Mouse (Mus musculus) hindbrain, embryonic 12.5 days (tissue): ENCODE measurements around the gene Ccdc146. TPM values are rescaled to one million over a fixed set of nuclear protein-coding genes. Genes with fewer than 3 reads are reported as not detected.
"Not testable (repeated sequence)": the region's sequence is repeated elsewhere in the genome, so short reads cannot be mapped to it uniquely, and the experiment has no call there.

ENCODE experiments used
- ATAC-seq: fragments of 200-750 bp; cut with Nextera tagmentation; 2 replicates; pipeline ENCODE4 v1.8.0; 2017; ENCODE audit warnings: moderate TSS enrichment; ENCODE audit not compliant: low FRiP score
- H3K27ac ChIP-seq: fragments of 300-500 bp; sonication (generic); 2 replicates; pipeline ENCODE4 v1.5.1; 2016; ENCODE audit warnings: mild to moderate bottlenecking
- H3K27me3 ChIP-seq: fragments of 300-500 bp; sonication (generic); 2 replicates; pipeline ENCODE4 v1.6.1; 2016; ENCODE audit warnings: mild to moderate bottlenecking
- H3K36me3 ChIP-seq: fragments of 300-500 bp; sonication (generic); 2 replicates; pipeline ENCODE4 v1.6.1; 2016; ENCODE audit warnings: mild to moderate bottlenecking
- H3K4me1 ChIP-seq: fragments of 300-500 bp; sonication (generic); 2 replicates; pipeline ENCODE4 v1.6.1; 2016
- H3K4me2 ChIP-seq: fragments of 300-500 bp; sonication (generic); replicated peaks from 2 replicates; pipeline ENCODE4 v1.6.1; 2016; ENCODE audit warnings: mild to moderate bottlenecking
- H3K4me3 ChIP-seq: fragments of 300-500 bp; sonication (generic); 2 replicates; pipeline ENCODE4 v1.5.1; 2016; ENCODE audit warnings: mild to moderate bottlenecking
- H3K9ac ChIP-seq: fragments of 300-500 bp; sonication (generic); 2 replicates; pipeline ENCODE4 v1.6.1; 2016; ENCODE audit warnings: mild to moderate bottlenecking, moderate library complexity
- H3K9me3 ChIP-seq: fragments of 300-500 bp; sonication (generic); replicated peaks from 2 replicates; pipeline ENCODE4 v1.6.1; 2016; ENCODE audit warnings: mild to moderate bottlenecking
- WGBS: fragments of 180-500 bp; shearing (Covaris S2); methylation state at CpG from one replicate; pipeline ENCODE4 v1.1.7; 2016; 5-methylcytosine and 5-hydroxymethylcytosine counted together
- polyA plus RNA-seq: library from polyadenylated mRNA; unstranded; fragments of >200 nt; fragmentation: Nextera tagmentation; extraction: Ambion mirVana; gene quantifications from 2 replicates; pipeline ENCODE4 v1.2.1, GENCODE M21; 2016

The Ccdc146 gene
- polyA plus RNA-seq, 1 experiment from 2014 or later = 1.7 TPM

DNA sequence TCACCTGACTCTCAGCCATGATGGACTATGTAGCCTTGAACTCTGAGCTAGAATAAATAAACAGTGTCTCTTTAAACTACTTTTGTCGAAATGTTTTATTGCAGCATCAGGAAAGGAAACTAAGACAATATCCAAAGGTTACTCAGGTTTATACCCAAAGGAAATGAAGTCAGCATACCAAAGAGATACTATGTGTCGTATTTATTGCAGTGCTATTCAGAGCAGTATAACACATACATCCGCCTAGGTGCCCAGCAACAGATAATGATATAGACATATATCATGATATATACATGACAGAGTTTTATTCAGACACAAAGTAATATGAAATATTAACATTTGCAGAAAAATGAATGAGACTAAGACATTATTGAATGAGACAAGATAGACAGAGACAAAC lies 61.1 kb downstream of the Ccdc146 start:
- Histone ChIP-seq H3K9me3 (no peaks in the 10 kb centered on the region), H3K36me3 (no peaks in the 10 kb centered on the region), H3K4me2 (no peak overlapping the region), H3K4me1 (no peaks in the 10 kb centered on the region), H3K9ac (no peak overlapping the region), H3K27me3 (no peaks in the 10 kb centered on the region), H3K27ac (no peak overlapping the region), H3K4me3 (no peak overlapping the region)
- 86% methylated on average over 3 of the region's 3 CpGs for WGBS
- no peak for ATAC-seq

DNA sequence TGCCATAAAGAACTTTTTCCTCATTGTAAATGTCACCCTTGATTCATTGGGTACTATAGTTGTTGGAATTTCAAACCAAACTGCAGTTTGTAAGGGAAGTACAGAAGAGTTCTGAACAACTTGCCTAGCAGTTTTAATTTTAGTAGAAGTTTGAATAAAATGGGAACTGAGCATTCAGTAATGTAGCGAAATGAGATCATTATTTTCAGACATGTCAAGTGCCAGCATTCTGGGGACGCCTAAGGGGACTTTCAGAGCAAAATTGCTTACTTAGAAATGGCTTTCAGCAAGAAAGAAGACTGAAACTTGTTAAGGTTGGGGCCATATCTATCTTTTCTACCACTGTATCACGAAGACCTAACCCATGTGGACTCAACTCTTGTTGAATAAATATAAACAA lies 65.8 kb downstream of the Ccdc146 start:
- Histone ChIP-seq H3K4me2 (no peak overlapping the region), H3K4me1 (peaks cover 9% of the 10 kb centered on the region)
- WGBS = 89% methylated on average over 3 of the region's 3 CpGs

DNA sequence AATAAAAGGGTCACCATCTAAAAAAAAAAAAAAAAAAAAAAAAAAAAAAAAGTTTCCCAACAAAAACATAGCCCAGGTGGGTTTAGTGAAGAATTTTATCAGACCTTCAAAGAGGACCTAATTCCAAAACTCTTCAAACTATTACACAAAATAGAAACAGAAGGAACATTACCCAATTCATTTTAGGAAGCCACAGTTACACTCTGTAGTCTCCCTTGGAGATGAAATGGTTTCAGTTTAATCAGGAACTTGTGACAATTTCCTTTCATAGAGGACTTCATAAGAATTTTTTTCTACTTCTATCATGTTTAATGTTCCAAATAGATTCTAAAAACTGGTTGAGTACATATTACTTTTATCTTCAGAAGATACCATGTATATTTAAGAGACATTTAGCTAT lies 72.8 kb downstream of the Ccdc146 start:
- peaks cover 9% of the 10 kb centered on the region for H3K4me1 ChIP-seq
- no peak overlapping the region for H3K9ac ChIP-seq
- no peak overlapping the region for H3K4me3 ChIP-seq
- H3K9me3 ChIP-seq = no peaks in the 10 kb centered on the region
- no peak for ATAC-seq
- no peaks in the 10 kb centered on the region for H3K36me3 ChIP-seq
- no peaks in the 10 kb centered on the region for H3K27me3 ChIP-seq
- no peak overlapping the region for H3K4me2 ChIP-seq
- H3K27ac ChIP-seq = no peak overlapping the region

More for the DNA sequence above, 65.8 kb downstream of the Ccdc146 start:
- no peak for ATAC-seq
- Histone ChIP-seq H3K9me3 (no peaks in the 10 kb centered on the region), H3K36me3 (no peaks in the 10 kb centered on the region), H3K27me3 (no peaks in the 10 kb centered on the region), H3K9ac (no peak overlapping the region), H3K4me3 (no peak overlapping the region), H3K27ac (no peak overlapping the region)

DNA sequence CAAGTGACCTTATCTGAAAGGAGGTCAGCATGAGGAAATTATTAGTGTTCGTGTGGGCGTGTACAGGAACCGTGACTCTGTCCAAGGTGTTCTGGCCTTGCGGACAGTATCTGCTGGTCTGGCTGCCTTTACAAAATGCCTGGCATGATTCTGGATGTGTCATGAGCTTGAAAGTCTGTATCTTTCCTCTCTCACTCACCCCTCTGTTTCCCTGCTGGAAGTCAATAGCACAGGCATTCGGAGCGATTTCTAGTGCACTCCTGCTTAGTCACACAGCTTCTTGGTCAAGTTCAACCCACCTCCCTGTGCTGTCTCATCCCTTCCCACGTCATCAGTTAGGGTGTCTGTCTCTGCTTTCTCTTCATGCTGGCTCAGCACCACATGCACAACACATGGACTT lies 76.1 kb downstream of the Ccdc146 start:
- WGBS = 87% methylated on average over 7 of the region's 7 CpGs
- no peaks in the 10 kb centered on the region for H3K27me3 ChIP-seq
- no peaks in the 10 kb centered on the region for H3K4me1 ChIP-seq
- H3K4me3 ChIP-seq = no peak overlapping the region
- H3K9me3 ChIP-seq = no peaks in the 10 kb centered on the region
- H3K9ac ChIP-seq = no peak overlapping the region
- H3K4me2 ChIP-seq = no peak overlapping the region
- no peaks in the 10 kb centered on the region for H3K36me3 ChIP-seq
- ATAC-seq = no peak
- H3K27ac ChIP-seq = no peak overlapping the region

DNA sequence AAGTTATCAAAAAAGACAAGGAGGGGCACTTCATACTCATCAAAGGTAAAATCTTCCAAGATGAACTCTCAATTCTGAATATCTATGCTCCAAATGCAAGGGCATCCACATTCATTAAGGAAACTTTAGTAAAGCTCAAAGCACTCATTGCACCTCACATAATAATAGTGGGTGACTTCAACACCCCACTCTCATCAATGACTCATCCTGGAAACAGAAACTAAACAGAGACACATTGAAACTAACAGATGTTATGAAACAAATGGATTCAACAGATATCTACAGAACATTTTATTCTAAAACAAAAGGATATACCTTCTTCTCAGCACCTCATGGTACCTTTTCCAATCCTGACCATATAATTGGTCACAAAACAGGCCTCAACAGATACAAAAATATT lies 82.2 kb downstream of the Ccdc146 start:
- not testable (repeated sequence) for H3K36me3 ChIP-seq, H3K4me3 ChIP-seq, H3K27me3 ChIP-seq, H3K4me2 ChIP-seq, ATAC-seq, H3K9me3 ChIP-seq, H3K9ac ChIP-seq, H3K27ac ChIP-seq, H3K4me1 ChIP-seq

DNA sequence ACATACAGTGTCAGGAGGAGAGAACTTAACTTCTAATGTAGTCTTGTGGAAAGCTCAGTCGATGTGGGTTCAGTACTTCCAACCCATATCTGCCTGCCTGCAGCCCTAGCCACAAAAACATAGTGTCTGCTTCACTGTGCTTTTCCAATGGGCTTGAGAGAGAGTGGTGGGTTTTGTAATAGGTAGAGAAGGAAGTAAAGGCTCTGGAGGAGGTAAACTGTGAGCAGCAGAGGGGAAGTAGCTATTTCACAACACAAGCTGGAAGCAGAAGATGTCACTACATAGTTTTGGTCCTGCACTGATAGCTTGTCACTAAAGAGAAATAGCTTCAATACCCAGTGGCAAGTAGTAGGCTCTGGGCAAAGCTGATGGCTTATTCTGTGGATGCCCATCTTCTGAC lies 92.4 kb downstream of the Ccdc146 start:
- WGBS = 84% methylated on average over 1 of the region's 1 CpGs
- no peak overlapping the region for H3K27ac ChIP-seq
- H3K9me3 ChIP-seq = no peaks in the 10 kb centered on the region
- peaks cover 10% of the 10 kb centered on the region; the same call in 1 of the 2 replicates for H3K4me1 ChIP-seq
- no peak for ATAC-seq
- no peak overlapping the region for H3K4me2 ChIP-seq
- H3K9ac ChIP-seq = no peak overlapping the region
- H3K36me3 ChIP-seq = no peaks in the 10 kb centered on the region
- H3K27me3 ChIP-seq = no peaks in the 10 kb centered on the region
- no peak overlapping the region for H3K4me3 ChIP-seq

DNA sequence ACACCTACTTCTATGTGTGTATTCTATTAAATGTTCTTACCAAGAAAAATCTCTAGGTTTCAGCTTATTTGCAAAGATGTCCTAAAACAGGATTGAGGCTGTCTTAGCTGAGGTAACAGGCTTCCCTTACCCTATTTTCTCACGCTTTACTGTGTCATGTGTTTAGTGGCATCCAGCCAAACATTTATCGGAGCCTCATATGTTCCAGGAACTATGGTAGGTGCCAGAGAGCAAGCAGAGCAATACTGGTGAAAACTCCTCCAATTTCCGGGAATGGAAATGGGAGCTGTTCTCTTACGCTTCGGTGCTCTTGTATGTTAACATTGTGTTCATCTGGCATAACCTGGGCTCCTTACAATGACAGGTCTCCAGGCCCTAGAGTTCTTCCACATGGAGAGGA lies 92.8 kb downstream of the Ccdc146 start:
- Histone ChIP-seq H3K9me3 (no peaks in the 10 kb centered on the region), H3K9ac (no peak overlapping the region), H3K27ac (no peak overlapping the region), H3K4me1 (peaks cover 10% of the 10 kb centered on the region; the same call in 1 of the 2 replicates), H3K36me3 (no peaks in the 10 kb centered on the region), H3K4me3 (no peak overlapping the region), H3K27me3 (no peaks in the 10 kb centered on the region), H3K4me2 (no peak overlapping the region)
- no peak for ATAC-seq
- 87% methylated on average over 5 of the region's 5 CpGs for WGBS

DNA sequence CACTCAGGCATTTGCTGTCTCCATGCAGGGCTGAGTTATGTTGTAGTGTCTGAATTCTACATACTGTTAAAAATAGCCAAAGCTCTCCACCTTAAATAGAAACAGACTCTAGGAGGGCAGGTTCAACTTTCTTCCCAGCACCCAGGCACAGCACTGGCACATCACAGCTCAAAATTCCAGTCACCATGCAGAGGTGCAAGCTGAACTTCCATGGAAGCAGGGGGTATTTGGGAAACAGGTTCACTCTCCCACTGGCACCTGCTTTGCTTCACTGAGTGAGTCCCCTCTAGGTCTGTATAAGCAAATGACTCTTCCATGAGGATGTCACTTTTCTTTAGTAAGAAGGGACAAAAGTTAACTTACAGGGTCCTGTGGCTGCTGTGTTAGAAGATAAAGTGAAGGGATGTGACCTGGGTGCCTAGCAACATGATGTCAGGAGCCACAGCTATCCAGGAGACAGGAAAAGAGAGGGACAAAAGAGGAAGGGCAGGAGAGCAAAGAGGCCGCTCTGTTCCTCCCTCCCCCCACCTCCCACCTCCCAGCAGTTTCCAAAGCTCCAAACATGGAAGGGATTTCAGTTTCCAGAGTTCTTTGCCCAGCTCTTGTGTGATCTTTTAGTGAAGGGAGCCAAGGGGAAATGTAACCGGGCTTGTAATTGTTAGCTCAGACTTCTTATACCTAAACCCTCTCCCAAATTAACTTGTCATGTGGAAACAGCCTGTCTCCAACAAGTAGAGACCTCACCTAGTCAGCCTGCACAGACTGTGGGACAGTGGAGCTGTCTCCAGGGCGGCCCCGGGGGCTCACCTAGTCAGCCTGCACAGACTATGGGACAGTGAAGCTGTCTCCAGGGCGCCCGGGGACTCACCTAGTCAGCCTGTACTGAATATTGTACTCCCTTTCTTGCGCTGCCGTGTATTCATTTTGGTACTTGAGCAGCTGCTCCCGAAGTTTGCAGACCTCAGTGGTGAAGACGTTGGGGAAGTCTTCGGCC lies 94.5 kb downstream of the Ccdc146 start:
- no peak overlapping the region for H3K4me3 ChIP-seq
- no peak for ATAC-seq
- H3K9me3 ChIP-seq = no peaks in the 10 kb centered on the region

DNA sequence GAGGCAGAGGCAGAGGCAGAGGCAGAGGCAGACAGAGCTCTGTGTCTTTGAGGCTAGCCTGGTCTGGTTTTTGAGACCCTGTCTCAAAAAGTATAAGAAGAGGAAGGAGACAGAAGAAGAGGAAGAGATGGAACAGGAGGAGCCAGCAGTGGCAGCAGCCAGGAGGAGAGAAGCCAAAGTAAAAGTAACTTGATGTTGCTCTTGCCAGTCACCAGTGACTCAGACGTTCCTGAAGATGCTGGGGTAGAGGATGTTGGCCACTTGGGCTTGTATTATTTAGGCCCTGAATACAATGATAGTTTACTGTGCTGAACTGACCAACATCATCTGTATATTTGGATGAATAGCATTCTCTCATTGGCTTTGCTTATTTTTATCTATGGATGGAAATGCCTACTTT lies 95.9 kb downstream of the Ccdc146 start:
- Histone ChIP-seq H3K27ac (no peak overlapping the region), H3K36me3 (no peaks in the 10 kb centered on the region), H3K9ac (no peak overlapping the region), H3K4me1 (peaks cover 10% of the 10 kb centered on the region; the same call in 1 of the 2 replicates), H3K4me3 (no peak overlapping the region), H3K27me3 (no peaks in the 10 kb centered on the region), H3K4me2 (no peak overlapping the region), H3K9me3 (no peaks in the 10 kb centered on the region)
- no peak for ATAC-seq
- WGBS = 87% methylated on average over 1 of the region's 1 CpGs

More for the DNA sequence above, 94.5 kb downstream of the Ccdc146 start:
- H3K27me3 ChIP-seq = no peaks in the 10 kb centered on the region
- no peak overlapping the region for H3K9ac ChIP-seq
- H3K36me3 ChIP-seq = no peaks in the 10 kb centered on the region
- 40% methylated on average over 11 of the region's 11 CpGs for WGBS
- peaks cover 10% of the 10 kb centered on the region; the same call in 1 of the 2 replicates for H3K4me1 ChIP-seq
- no peak overlapping the region for H3K4me2 ChIP-seq
- no peak overlapping the region for H3K27ac ChIP-seq

DNA sequence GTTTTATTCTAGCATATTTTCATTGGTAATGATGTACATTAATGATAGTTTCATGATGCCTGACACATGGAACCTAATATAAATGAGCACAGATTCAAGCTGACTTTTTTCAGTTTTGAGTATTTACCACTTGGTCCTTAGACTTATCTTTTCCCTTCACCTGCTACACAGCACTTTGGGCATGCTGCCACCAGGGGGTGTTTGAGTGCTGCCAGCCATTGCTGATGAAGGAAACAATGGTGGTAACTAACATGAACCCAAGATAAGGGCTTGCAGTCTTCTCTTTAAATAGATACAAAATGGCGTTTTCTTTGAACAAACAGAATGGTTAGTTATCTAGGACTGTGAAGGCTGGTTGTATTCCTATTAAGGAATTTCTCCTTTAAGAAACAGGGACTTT lies 98.0 kb downstream of the Ccdc146 start:
- Histone ChIP-seq H3K27ac (no peak overlapping the region), H3K4me1 (peaks cover 10% of the 10 kb centered on the region; the same call in 1 of the 2 replicates), H3K27me3 (no peaks in the 10 kb centered on the region), H3K9me3 (no peaks in the 10 kb centered on the region), H3K9ac (no peak overlapping the region), H3K36me3 (no peaks in the 10 kb centered on the region), H3K4me3 (no peak overlapping the region), H3K4me2 (no peak overlapping the region)
- 34% methylated on average over 1 of the region's 1 CpGs for WGBS
- ATAC-seq = 0 out of 2 replicates have a peak, but pooled peaks have one; percentile 56

DNA sequence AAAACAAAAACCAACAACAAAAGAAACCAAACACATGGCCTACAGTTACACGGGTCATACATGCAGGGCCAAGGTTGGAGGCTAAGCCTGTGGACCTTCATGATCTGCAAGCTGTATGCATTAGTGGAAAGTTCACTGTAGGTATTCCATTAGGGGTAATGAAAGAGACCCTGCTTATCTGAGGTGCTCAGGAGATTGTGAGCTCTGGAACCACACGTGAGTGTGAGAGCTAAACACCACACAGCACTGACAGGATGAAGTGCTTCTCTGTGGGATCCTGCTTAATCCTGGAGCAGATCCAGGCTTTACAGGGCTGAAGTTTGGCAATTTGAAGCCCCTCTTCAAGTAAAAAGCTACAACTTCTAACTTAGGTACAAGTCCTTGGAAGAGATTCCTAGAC lies 104.3 kb downstream of the Ccdc146 start:
- WGBS = 80% methylated on average over 2 of the region's 2 CpGs
- H3K36me3 ChIP-seq = no peaks in the 10 kb centered on the region
- ATAC-seq = no peak
- H3K27me3 ChIP-seq = no peaks in the 10 kb centered on the region
- no peak overlapping the region for H3K4me2 ChIP-seq
- no peaks in the 10 kb centered on the region for H3K9me3 ChIP-seq
- H3K4me3 ChIP-seq = no peak overlapping the region
- no peaks in the 10 kb centered on the region for H3K4me1 ChIP-seq
- no peak overlapping the region for H3K9ac ChIP-seq
- H3K27ac ChIP-seq = no peak overlapping the region

DNA sequence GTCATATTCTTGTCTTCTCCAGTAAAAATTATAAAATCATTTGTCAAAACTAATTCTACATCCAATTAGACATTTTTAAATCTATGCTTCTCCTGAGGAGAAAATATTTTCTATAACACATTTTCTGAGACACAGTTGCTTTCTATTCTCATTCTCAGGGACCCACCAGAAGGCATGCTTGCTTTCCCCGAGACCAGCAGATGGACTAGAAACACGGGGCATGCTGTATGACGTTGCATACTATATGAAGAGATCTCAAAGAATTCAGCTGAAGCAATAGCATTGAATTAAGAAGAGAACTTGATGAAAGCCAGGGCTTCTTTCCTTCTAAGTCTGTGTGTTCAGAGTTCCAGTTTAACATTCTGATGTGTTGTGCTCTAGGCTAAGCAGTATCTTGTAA lies 109.8 kb downstream of the Ccdc146 start:
- no peaks in the 10 kb centered on the region for H3K9me3 ChIP-seq
- H3K9ac ChIP-seq = no peak overlapping the region
- no peak overlapping the region for H3K4me3 ChIP-seq
- H3K4me2 ChIP-seq = no peak overlapping the region
- H3K27ac ChIP-seq = no peak overlapping the region
- no peaks in the 10 kb centered on the region for H3K4me1 ChIP-seq
- no peak for ATAC-seq
- WGBS = 94% methylated on average over 3 of the region's 3 CpGs
- H3K27me3 ChIP-seq = no peaks in the 10 kb centered on the region
- no peaks in the 10 kb centered on the region for H3K36me3 ChIP-seq

DNA sequence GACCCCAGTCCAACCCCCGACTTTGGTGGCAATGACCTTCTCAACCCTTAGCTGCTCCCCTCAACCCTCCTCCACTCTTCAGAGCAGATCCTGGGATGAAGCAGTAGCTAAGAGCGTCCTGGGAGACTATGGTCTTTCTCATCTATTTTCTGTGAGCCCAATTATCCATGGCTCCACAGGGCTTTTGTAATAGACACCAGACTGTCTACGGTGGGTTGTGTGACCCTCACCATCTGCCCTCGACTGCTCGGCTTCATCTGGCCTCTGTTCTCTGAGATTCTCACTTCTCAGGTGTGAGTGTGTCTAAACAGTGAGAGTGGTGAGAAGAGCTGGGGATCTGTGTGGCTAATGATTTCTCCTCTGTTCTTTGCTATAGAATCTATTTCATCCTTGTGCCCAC lies 117.3 kb downstream of the Ccdc146 start:
- Histone ChIP-seq H3K36me3 (no peaks in the 10 kb centered on the region), H3K9ac (no peak overlapping the region), H3K4me3 (no peak overlapping the region), H3K4me2 (no peak overlapping the region), H3K4me1 (no peaks in the 10 kb centered on the region), H3K9me3 (no peaks in the 10 kb centered on the region), H3K27ac (no peak overlapping the region), H3K27me3 (no peaks in the 10 kb centered on the region)
- WGBS = 71% methylated on average over 5 of the region's 5 CpGs
- no peak for ATAC-seq
